Mouse (Mus musculus) embryonic facial prominence, embryonic 13.5 days (tissue): Measurements from ENCODE around the gene Gm44596. TPM values are rescaled to one million over a fixed set of nuclear protein-coding genes. Genes with fewer than 3 reads are reported as not detected.
"Not testable (repeated sequence)": the region's sequence is repeated elsewhere in the genome, so short reads cannot be mapped to it uniquely, and the experiment has no call there.

Experiments
- ATAC-seq: fragments of 200-750 bp; cut with Nextera tagmentation; 2 replicates; pipeline ENCODE4 v1.8.0; 2017; ENCODE audit warnings: low read depth; ENCODE audit not compliant: insufficient number of reproducible peaks, insufficient read depth, low FRiP score, low TSS enrichment
- H3K27ac ChIP-seq: fragments of 300-500 bp; sonication (generic); 2 replicates; pipeline ENCODE4 v1.5.1; 2015; ENCODE audit warnings: moderate library complexity, mild to moderate bottlenecking, inconsistent platforms
- H3K27me3 ChIP-seq: fragments of 300-500 bp; sonication (generic); 2 replicates; pipeline ENCODE4 v1.6.1; 2015; ENCODE audit warnings: mild to moderate bottlenecking, inconsistent platforms
- H3K36me3 ChIP-seq: fragments of 300-500 bp; sonication (generic); 2 replicates; pipeline ENCODE4 v1.6.1; 2015; ENCODE audit warnings: mild to moderate bottlenecking, inconsistent platforms
- H3K4me1 ChIP-seq: fragments of 300-500 bp; sonication (generic); 2 replicates; pipeline ENCODE4 v1.6.1; 2015; ENCODE audit warnings: inconsistent platforms
- H3K4me2 ChIP-seq: fragments of 300-500 bp; sonication (generic); 2 replicates; pipeline ENCODE4 v1.6.1; 2015; ENCODE audit warnings: moderate library complexity, mild to moderate bottlenecking, inconsistent platforms
- H3K4me3 ChIP-seq: fragments of 300-500 bp; sonication (generic); 2 replicates; pipeline ENCODE4 v1.5.1; 2015; ENCODE audit warnings: mild to moderate bottlenecking, inconsistent platforms
- H3K9ac ChIP-seq: fragments of 300-500 bp; sonication (generic); 2 replicates; pipeline ENCODE4 v1.6.1; 2015; ENCODE audit warnings: mild to moderate bottlenecking, inconsistent platforms
- H3K9me3 ChIP-seq: fragments of 300-500 bp; sonication (generic); 2 replicates; pipeline ENCODE4 v1.6.1; 2016; ENCODE audit warnings: inconsistent platforms
- WGBS: fragments of 180-500 bp; shearing (Covaris S2); methylation state at CpG from one replicate; pipeline ENCODE4 v1.1.7; 2015; ENCODE audit warnings: mixed read lengths; 5-methylcytosine and 5-hydroxymethylcytosine counted together
- polyA plus RNA-seq: library from polyadenylated mRNA; unstranded; fragments of >200 nt; fragmentation: Nextera tagmentation; extraction: Ambion mirVana; gene quantifications from 2 replicates; pipeline ENCODE4 v1.2.1, GENCODE M21; 2015

Gm44596 gene
- polyA plus RNA-seq, 1 experiment from 2014 or later: not detected

DNA sequence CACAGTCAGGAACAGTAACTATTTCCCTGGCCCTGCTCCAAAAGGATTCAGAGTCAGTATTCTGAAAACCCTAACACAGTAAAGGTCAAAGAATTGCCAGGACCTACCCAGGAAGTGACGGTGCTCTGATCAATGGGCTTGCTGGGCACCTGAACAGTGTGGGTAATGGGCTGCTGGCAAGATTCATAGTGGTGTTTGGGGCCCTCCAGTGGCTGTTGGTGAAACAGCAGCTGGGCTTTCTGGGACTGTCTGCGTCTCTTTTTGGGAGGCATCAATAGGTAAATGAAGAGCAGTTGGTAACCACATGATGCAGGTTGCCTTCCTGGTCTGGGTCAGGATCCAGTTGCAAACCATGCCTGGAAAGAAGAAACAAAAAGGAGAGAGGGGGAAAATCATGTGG lies 16.3 kb upstream of the Gm44596 start:
- Histone ChIP-seq H3K36me3 (peaks cover 21% of the 10 kb centered on the region), H3K4me2 (no peak overlapping the region), H3K27me3 (no peaks in the 10 kb centered on the region), H3K9ac (no peak overlapping the region), H3K9me3 (no peaks in the 10 kb centered on the region), H3K27ac (no peak overlapping the region), H3K4me3 (no peak overlapping the region), H3K4me1 (peaks cover 37% of the 10 kb centered on the region)
- WGBS: 30% methylated on average over 2 of the region's 2 CpGs
- no peak for ATAC-seq

DNA sequence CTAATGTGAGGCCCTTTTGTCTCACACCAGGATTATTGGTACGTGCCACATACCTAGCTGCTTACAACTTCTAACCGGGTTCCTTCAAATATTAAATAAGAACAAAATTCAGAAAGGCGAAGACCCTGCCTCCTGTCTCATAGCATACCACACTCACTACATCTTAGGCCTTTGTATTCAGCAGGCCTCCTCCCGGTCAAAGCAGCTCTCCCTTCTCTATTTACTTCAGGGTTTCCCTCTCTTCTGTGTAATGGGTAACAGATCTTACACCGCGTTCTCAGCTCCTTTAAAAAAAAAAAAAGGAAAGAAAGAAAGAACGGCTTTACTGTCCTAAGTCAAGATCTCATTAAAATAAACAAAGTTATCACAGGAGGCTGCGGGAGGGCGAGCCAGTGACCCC lies 13.4 kb upstream of the Gm44596 start:
- peak overlapping the region; percentile 96 for H3K4me3 ChIP-seq
- 16% methylated on average over 9 of the region's 9 CpGs for WGBS
- H3K9me3 ChIP-seq: no peaks in the 10 kb centered on the region
- H3K4me2 ChIP-seq: peak overlapping the region; percentile 86
- peak overlapping the region; percentile 94 for H3K9ac ChIP-seq
- peaks cover 40% of the 10 kb centered on the region for H3K4me1 ChIP-seq
- no peak for ATAC-seq
- no peaks in the 10 kb centered on the region for H3K27me3 ChIP-seq
- H3K27ac ChIP-seq: peak overlapping the region; percentile 97
- H3K36me3 ChIP-seq: peaks cover 34% of the 10 kb centered on the region

DNA sequence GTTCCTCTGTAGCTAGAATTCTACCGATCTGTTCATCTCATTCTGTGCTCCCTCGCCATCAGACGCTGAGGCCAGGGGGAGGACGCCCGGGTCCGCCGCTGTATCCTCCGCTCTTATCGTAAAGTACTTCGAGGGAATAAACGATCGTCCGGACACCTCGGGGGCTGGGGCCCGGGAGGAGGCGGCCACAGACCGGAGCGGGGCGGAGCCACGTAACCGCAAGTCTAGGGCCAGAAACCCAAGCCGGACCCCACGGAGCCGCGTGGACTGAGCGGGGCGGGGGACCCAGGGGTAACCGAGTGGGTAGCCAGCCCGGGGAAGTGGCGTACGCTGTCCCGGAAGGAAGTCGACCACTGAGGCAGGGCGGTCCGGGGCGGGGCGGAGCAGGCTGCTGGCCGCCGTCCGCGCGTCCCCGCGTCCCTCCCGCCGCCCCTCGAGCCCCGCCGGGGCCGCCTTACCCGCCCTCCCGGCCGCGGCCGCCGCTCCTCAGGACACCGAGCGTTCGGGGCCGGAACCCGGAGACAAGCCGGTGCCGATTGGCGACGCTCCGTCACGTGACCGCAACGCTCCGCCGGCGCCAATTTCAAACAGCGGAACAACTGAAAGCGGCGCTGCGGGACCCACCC lies 12.8 kb upstream of the Gm44596 start, which contains the start of the genes Rhno1 and Foxm1:
TSS of gene Rhno1 (minus strand) at position 531 of the 626 bp plus-strand sequence.
TSS of gene Foxm1 (plus strand) at position 587 of the 626 bp plus-strand sequence.
- WGBS: under 1% methylated on average over 51 of the region's 76 CpGs
- H3K9ac ChIP-seq: peak within 1 kb of the TSS; percentile 94
- H3K36me3 ChIP-seq: peaks cover 34% of the 10 kb centered on the region
- ATAC-seq: peak; percentile 87
- peak within 1 kb of the TSS; percentile 86 for H3K4me2 ChIP-seq
- peaks cover 40% of the 10 kb centered on the region for H3K4me1 ChIP-seq
- H3K9me3 ChIP-seq: no peaks in the 10 kb centered on the region
- peak within 1 kb of the TSS; percentile 97 for H3K27ac ChIP-seq
- no peaks in the 10 kb centered on the region for H3K27me3 ChIP-seq
- H3K4me3 ChIP-seq: peak within 1 kb of the TSS; percentile 96

DNA sequence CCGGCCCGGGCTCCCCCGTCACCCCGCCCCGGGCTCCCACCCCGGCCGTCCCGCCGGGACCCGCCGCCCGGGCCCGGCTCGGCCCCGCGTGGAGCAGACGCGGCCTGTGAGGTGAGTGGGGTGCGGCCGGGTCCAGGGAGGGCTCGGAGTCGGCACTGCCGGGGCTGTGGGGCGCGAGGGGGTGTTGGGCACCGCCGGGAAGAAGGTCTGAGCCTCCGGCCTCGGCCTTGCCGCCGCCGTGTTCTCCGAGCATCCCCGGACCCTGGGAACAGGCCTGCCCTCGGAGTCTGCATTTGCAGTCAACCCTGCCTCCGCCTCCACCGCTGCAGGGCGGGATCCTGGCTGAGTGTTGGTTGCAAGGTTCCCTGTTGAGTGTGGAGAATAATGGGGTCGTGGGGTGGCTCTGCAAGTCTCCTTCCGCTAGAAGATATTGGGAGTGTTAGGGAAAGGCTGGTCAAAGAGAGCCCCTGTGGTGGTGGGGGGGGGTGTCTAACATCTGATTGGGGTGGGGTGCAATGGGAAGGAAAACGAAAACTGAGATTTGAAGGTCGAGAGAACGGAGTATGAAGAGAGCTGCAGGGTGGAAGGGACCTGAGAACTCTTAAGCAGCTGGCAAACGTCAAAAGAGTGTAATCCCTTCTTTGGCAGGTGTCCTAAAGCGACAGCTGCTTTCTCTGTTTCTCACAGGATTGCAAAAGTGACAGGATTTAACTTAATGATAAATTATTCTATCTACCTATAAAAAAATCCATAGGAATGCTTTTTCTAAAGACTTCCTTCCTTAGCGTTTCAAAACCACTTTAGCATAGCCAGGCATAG lies 12.1 kb upstream of the Gm44596 start:
- Histone ChIP-seq H3K9ac (peak overlapping the region; percentile 94), H3K36me3 (peaks cover 33% of the 10 kb centered on the region), H3K27me3 (no peaks in the 10 kb centered on the region), H3K4me3 (peak overlapping the region; percentile 96), H3K4me2 (peak overlapping the region; percentile 86), H3K4me1 (peaks cover 40% of the 10 kb centered on the region), H3K27ac (peak overlapping the region; percentile 97), H3K9me3 (no peaks in the 10 kb centered on the region)
- 2% methylated on average over 46 of the region's 46 CpGs for WGBS
- ATAC-seq: no peak

DNA sequence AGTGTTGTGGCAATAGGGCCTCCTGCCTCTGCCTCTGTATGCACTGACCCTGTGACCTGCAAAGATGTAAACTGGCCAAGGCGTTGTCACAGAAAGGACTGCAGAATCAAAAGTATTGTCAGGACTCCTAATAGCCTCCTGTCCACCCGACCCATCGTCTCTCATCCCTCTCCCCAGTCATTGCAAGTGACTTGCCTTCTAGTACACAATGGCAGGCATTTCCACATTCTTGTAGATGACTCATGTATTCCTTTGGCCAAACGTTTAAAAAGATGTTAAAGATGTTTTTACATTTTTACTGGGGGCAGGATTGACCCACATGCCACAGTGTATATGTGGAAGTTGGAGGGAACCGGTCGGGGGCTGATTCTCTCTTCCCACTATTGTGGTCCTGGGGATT lies 10.6 kb upstream of the Gm44596 start:
- no peak overlapping the region for H3K4me3 ChIP-seq

DNA sequence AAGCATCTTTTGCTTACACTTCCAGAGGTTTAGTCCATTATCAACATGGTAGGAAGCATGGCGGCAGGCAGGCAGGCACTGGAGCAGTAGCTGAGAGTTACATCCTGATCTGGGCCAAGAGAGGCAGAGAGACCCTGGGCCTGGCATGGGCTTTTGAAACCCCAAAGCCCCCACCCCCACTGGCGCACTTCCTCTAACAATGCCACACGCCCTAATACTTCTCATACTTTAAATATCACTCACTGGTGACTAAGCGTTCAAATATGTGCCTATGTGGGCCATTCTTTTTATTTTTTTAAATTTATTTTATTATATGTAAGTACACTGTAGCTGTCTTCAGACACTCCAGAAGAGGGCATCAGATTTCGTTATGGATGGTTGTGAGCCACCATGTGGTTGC lies 8.8 kb upstream of the Gm44596 start:
- Histone ChIP-seq H3K36me3 (peaks cover 57% of the 10 kb centered on the region), H3K4me1 (peaks cover 21% of the 10 kb centered on the region), H3K27ac (no peak overlapping the region), H3K4me2 (no peak overlapping the region), H3K27me3 (no peaks in the 10 kb centered on the region), H3K9me3 (no peaks in the 10 kb centered on the region), H3K4me3 (no peak overlapping the region), H3K9ac (no peak overlapping the region)
- WGBS: 93% methylated on average over 5 of the region's 5 CpGs
- ATAC-seq: no peak

More for the DNA sequence above, 10.6 kb upstream of the Gm44596 start:
- peaks cover 38% of the 10 kb centered on the region for H3K4me1 ChIP-seq
- ATAC-seq: no peak
- no peaks in the 10 kb centered on the region for H3K27me3 ChIP-seq
- H3K9me3 ChIP-seq: no peaks in the 10 kb centered on the region
- no peak overlapping the region for H3K4me2 ChIP-seq
- peaks cover 39% of the 10 kb centered on the region for H3K36me3 ChIP-seq
- H3K9ac ChIP-seq: 0 out of 2 replicates have a peak overlapping the region, but pooled peaks have one; percentile 27
- WGBS: 82% methylated on average over 6 of the region's 6 CpGs
- H3K27ac ChIP-seq: no peak overlapping the region

DNA sequence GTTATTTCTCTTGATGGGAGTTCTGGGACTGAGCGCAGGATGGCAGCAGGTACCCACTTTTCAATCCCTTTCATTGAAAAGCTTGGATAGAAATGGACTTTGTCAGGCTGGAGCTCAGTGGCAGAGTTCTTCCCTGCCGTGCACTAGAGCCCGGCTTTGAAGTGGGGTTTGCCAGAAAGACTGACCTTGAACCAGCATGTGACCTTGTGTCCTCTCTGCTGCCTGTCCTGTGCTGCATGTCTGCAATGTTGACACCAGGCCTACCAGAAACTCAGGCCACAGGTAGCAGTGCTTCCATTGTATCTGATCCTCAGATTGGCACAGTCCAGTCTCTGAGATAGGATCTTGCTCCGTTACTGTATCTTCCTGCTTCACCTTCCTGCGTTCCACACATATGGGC lies 5.3 kb upstream of the Gm44596 start:
- H3K9me3 ChIP-seq: no peaks in the 10 kb centered on the region
- no peak overlapping the region for H3K4me3 ChIP-seq
- H3K4me1 ChIP-seq: 0 out of 2 replicates have a peak, but pooled peaks cover 6% of the 10 kb centered on the region
- peaks cover 93% of the 10 kb centered on the region for H3K36me3 ChIP-seq
- no peak overlapping the region for H3K9ac ChIP-seq
- no peaks in the 10 kb centered on the region for H3K27me3 ChIP-seq
- ATAC-seq: no peak
- 95% methylated on average over 5 of the region's 5 CpGs for whole genome bisulfite sequencing
- no peak overlapping the region for H3K27ac ChIP-seq
- H3K4me2 ChIP-seq: no peak overlapping the region

DNA sequence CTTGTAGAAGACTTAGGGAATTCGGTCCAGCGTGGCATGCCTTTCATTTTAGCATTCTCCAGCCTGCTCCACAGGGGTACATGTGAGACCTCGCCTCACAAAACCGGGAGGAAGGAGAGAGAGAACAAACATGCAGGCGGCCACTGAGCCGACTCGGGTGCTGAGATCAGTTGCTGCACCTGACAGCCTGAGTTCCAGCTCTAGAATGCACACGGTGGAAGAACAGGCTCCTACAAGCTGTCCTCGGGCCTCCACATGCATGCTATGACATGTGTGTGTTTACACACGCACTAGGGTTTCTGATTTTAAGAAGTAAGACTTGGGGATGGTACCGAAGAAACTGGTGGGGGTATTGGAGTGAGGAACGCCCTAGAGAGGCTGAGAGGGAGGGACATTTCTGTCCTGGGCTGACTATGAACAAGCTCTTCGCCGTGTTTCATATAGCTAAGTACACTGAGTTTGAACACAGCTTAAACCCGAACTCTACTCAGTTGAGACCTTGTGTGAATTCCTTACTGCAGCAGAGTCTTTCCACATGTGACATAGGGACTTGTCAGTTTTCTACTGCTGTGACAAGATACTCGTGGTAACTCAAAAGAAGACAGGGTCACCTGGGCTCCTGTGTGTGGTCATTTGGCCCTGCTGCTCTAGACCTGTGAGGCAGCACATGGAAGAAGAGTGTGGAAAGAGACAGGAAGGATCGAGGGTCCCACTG lies 1.2 kb downstream of the Gm44596 start:
- peak; percentile 18; the same call in 1 of the 2 replicates for ATAC-seq
- peak overlapping the region; percentile 48; the same call in 1 of the 2 replicates for H3K27ac ChIP-seq
- H3K4me1 ChIP-seq: 0 out of 2 replicates have a peak, but pooled peaks cover 8% of the 10 kb centered on the region
- 80% methylated on average over 17 of the region's 17 CpGs for WGBS
- no peak overlapping the region for H3K4me2 ChIP-seq
- H3K4me3 ChIP-seq: no peak overlapping the region
- H3K27me3 ChIP-seq: no peaks in the 10 kb centered on the region
- no peak overlapping the region for H3K9ac ChIP-seq
- H3K36me3 ChIP-seq: peaks cover 57% of the 10 kb centered on the region
- H3K9me3 ChIP-seq: no peaks in the 10 kb centered on the region

DNA sequence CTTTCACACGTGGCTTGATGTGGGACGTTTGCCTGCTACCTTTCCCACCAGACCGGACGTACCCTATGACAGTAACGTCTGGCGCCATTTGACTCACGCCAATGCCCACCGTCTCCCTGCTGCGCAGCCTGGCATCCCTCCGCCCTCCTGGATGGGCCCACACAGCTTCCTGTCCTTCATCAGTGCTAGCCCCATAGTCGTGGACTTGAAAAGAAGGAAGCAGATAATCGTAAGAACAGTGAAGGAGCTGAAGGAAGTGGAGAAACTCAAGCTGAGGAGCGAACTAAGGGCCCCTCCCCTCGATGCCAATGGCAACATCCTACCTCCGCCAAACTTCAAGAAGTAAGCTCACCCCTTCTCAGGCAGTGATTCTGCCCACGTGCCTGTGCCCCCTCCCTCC lies 4.3 kb downstream of the Gm44596 start:
- Histone ChIP-seq H3K4me2 (no peak overlapping the region), H3K27ac (no peak overlapping the region), H3K9me3 (no peaks in the 10 kb centered on the region), H3K4me1 (0 out of 2 replicates have a peak, but pooled peaks cover 6% of the 10 kb centered on the region), H3K36me3 (peaks cover 26% of the 10 kb centered on the region), H3K27me3 (no peaks in the 10 kb centered on the region), H3K9ac (no peak overlapping the region), H3K4me3 (no peak overlapping the region)
- 89% methylated on average over 16 of the region's 16 CpGs for WGBS
- ATAC-seq: no peak

DNA sequence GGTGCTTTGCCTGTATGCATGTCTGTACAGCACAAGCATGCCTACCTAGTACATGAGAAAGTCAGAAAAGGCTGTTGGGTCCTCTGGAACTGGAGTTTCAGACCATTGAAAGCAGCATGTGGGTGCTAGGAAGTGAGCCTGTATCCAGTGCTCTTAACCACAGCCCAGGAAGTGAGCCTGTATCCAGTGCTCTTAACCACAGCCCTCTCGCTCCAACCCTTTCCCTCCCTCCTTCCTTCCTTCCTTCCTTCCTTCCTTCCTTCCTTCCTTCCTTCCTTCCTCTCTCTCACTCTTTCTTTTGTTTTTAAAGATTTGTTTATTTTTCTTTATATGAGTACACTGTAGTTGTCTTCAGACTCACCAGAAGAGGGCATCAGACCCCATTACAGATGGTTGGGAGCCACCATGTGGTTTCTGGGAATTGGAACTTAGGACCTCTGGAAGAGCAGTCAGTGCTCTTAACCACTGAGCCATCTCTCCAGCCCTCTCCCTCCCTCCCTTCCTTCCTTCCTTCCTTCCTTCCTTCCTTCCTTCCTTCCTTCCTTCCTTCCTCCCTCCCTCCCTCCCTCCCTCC lies 5.4 kb downstream of the Gm44596 start:
- H3K36me3 ChIP-seq: peaks cover 19% of the 10 kb centered on the region; the same call in 1 of the 2 replicates
- not testable (repeated sequence) for H3K4me1 ChIP-seq, H3K27me3 ChIP-seq, H3K9ac ChIP-seq, H3K4me3 ChIP-seq, H3K27ac ChIP-seq, H3K4me2 ChIP-seq, ATAC-seq, H3K9me3 ChIP-seq
- 73% methylated on average over 1 of the region's 1 CpGs for WGBS

DNA sequence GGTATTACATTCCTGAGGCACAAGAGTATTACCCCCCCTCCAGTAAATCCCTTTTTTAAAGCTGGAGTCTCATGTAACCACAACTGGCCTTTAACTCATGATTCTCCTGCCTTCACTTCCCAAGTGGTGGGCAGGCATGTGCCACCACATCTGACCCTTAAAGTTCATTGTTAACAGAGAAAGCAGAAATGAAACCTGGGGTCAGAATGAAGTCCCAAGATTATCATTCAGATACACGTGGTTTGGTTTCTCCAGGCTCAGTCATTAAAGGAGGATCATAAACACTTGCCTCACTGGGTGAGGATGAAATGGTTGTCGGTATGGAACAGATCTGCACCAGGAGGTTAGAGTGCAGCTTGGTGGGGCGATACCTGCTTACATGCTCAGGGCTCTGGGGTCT lies 6.0 kb downstream of the Gm44596 start:
- Histone ChIP-seq H3K27ac (no peak overlapping the region), H3K4me1 (no peaks in the 10 kb centered on the region), H3K9ac (no peak overlapping the region), H3K4me2 (no peak overlapping the region), H3K27me3 (no peaks in the 10 kb centered on the region), H3K36me3 (peaks cover 15% of the 10 kb centered on the region; the same call in 1 of the 2 replicates), H3K4me3 (no peak overlapping the region), H3K9me3 (no peaks in the 10 kb centered on the region)
- ATAC-seq: no peak
- WGBS: 70% methylated on average over 3 of the region's 3 CpGs
